Mouse (Mus musculus) megakaryocyte-erythroid progenitor cell, adult 5-6 weeks (primary cell): Measurements from ENCODE around the gene Syn3. TPM values are rescaled to one million over a fixed set of nuclear protein-coding genes. Genes with fewer than 3 reads are reported as not detected.
"Not testable (repeated sequence)": the region's sequence is repeated elsewhere in the genome, so short reads cannot be mapped to it uniquely, and the experiment has no call there.

ENCODE experiments used
- ATAC-seq: replicated peaks from 2 replicates; pipeline ENCODE4 v1.8.0; 2016; ENCODE audit warnings: mild to moderate bottlenecking, inconsistent platforms; ENCODE audit not compliant: severe bottlenecking, poor library complexity, low FRiP score, low TSS enrichment
- total RNA-seq, 2 experiments: library from RNA; stranded (forward) in 1 of 2; stranded (reverse) in 1 of 2; fragments of 200-1000, 215-1000 nt in 1 of 2; fragments of >200 nt in 1 of 2; fragmentation: Nextera tagmentation in 1 of 2; gene quantifications; 2 replicates each; pipeline ENCODE4 v1.2.3; 2014 to 2017

The Syn3 gene
- total RNA-seq, 2 experiments from 2014 or later = 0.14 to 0.59 TPM

DNA sequence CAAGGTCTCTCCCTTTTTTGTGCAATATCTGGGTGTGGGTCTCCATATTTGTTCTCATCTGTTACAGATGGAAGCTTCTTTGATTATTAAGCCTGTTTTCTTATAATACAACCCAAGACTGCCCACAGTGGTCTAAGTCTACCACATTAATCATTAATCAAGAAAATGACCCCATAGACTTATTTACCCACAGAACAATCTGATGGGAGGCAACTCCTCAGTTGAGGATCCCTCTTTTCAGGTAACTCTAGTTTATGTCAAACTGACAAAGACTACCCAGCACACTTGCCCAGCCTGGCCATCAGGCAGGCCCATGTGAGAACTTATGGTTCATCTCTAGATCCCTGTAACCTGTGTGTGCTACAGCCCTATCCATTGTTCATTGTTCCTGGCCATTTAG lies 345.5 kb downstream of the Syn3 start:
- ATAC-seq = no peak

DNA sequence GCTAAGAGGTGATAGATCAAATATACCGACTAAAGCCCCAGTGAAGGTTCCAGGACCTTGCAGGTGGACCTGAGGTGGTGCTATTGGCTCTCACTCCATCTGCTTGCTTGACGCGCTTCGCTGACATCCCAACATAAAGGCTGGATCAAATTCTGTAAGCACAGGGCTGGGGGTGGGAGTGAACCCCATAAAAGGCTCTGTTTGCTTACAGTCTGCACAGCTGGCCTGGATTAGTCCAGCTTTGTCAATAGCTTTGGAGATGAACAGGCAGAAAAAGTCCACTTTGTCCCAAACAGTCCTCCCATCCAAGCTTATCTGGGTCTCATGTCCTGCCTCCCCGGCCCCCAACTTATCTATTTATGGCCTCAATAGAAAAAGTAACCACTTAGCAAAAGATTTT lies 347.3 kb downstream of the Syn3 start:
- no peak for ATAC-seq

DNA sequence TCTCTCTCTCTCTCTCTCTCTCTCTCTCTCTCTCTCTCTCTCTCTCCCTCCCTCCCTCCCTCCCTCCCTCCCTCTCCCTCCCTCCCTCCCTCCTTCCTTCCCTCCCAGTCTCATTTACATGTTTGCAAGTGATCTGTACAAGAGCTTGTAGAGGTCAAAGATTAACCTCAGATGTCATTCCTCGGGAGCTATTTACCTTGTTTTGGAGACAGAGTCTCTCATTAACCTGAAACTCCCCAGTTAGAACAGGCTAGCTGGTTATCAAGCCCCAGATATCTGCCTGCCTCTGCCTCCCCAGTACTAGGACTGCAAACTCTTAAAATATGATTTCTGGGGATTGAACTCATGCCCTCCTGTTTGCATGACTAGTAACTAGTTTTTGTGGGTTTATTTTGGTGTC lies 348.6 kb downstream of the Syn3 start:
- ATAC-seq = no peak

DNA sequence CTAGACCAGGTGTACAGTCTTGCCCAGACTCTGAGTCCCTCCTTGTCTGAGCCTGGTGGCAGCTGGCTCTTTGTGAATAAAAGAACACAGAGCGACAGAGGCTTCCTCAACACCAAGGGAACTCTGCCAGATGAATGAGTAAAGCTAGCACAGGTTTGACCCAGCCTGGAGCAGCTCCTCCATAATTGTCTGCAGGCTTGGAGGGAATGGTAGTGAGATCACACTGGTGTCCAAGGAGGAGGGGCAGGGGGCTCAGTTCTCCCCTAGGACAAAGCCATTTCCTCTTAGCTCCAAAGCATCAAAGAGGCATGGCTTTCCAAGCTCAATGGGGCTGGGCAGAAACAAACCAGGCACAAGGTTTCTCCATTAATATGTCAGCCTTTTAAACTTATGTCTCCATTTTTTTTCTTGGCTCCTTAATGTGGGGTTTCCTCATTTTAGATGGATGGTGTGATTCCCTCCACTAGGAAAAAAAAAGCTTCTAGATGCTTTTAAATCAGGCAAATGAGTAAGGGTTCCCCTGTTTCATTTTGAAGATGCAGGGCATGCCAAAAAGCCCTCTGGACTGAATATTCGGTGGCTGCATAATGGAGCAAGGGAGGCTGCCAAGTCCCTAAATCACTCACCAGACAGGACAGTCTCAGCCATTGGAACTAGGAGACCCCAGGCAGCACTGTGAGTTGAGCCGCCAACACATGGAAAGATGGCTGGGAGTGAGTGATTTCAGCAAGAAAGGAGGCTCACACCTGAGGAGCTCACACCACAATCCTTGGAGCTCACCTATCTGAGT lies 349.5 kb downstream of the Syn3 start:
- ATAC-seq = no peak

DNA sequence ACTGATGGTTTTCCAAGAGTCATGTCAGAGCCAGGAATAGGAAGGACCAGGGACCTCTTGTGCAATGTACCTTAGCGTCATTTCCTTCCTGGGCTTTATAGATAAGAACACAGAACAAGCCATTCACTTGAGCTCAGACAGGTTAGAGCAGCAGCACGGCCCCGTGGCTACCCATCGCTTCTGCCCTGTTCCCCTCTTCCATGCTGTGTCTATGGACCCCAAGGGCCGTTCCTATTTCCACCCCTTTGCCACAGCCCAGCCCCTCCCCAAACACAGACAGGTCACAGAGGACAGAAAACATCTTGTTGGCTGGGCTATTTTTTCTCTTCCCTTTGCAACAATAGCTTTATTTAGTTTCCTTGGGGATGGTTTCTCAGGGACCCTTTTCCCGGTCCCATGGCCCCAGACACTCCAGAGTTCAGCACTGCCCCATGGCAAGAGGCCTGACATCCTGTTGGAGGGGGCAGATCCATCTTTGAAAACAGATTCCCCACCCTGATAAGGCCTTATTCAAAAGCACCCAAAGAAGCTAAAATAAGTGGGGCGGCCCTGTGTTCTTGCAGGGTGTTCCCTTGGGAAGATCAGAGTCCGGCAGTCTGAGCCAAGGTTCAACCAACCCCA lies 359.5 kb downstream of the Syn3 start:
- no peak for ATAC-seq

- no peak for ATAC-seq
These were observed 361.0 kb downstream of the Syn3 start for GRCm38 (mm10) chr10:86137589-86138173.

- ATAC-seq = no peak
These were observed 361.6 kb downstream of the Syn3 start for GRCm38 (mm10) chr10:86137106-86137505.

DNA sequence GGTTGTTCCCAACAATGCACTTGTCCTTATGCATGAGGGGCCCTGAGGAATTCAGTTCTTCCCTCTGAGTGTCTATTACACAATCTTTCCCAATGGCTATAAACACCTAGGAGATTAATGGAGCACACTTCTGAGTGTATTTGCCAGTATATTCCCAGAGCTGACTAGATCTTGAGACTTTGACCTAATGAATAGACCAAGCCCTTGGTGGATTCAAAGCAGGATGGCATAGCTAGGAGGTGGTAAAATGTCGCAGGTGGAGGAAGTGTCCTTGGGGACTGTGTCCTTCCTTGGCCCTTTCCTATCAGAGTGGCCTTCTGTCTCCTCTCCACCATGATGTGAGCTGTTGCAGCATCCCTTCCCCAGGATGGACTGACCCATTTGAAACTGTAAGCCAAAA lies 362.4 kb downstream of the Syn3 start:
- ATAC-seq = no peak

GRCm38 (mm10) chr10:86134848-86135247 lies 363.8 kb downstream of the Syn3 start:
- ATAC-seq = no peak

GRCm38 (mm10) chr10:86134336-86134735 lies 364.4 kb downstream of the Syn3 start:
- no peak for ATAC-seq

GRCm38 (mm10) chr10:86132420-86132956 lies 366.2 kb downstream of the Syn3 start:
- ATAC-seq = no peak

DNA sequence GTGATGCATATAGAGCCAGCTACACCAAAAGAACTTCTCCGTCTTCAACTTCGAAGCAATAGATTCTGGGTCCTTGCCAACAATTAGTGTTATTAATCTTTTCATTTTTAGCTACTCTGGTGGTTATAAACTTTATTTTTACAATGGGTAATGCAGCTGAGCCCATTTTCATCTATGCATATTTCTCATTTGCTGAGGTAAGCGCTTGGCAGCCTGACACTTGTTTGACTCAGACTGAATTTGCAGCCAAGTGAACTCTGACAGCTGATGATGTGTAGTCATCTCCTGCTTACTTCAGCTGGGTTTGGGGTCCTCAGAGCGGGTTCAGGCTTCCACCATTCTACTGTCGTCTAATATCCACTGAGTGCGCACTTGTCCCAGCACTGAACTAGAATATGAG lies 369.6 kb downstream of the Syn3 start:
- ATAC-seq = no peak

- no peak for ATAC-seq
These were observed 372.2 kb downstream of the Syn3 start for GRCm38 (mm10) chr10:86126478-86126877.

GRCm38 (mm10) chr10:86125421-86125820 lies 373.3 kb downstream of the Syn3 start:
- ATAC-seq = no peak

- ATAC-seq = no peak
These were observed 374.6 kb downstream of the Syn3 start for GRCm38 (mm10) chr10:86124115-86124514.

- no peak for ATAC-seq
These were observed 375.5 kb downstream of the Syn3 start for GRCm38 (mm10) chr10:86123224-86123623.

DNA sequence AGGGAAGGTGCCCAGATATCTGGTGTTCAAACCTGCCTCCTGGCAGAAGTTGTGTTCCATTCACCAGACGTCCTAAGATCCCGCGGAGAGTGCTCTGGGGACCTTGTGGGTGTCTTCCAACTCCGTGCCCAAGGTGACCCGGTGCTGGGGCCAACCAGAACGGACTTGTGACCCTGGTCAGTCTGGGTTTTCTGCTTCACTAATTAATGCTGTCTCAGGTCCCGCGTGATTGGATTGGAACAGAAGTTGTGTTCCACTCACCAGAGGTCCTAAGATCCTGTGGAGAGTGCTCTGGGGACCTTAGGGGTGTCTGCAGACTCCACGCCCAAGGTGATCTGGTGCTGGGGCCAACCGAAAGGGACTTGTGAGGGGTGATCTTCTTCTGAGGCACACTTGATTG lies 376.2 kb downstream of the Syn3 start:
- not testable (repeated sequence) for ATAC-seq

DNA sequence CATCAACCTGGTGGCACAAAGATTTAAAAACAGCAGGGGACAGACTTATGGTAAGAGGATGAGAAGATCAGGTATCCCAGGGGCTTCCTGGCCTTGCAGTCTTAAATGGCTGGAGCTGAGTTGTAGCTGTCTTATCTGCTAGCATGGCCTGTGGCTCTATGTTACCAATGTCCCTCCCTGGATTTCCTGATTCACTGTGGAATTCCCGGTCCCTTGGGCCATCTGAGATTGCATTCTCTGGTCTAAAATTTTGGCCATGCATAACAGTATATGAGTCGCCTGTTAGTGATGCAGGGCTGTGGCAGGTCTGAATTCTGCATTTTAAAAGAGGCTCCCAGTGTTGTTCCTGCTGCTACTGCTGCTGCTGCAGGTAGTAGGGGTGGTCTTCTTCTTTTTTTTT lies 382.4 kb downstream of the Syn3 start:
- ATAC-seq = no peak

DNA sequence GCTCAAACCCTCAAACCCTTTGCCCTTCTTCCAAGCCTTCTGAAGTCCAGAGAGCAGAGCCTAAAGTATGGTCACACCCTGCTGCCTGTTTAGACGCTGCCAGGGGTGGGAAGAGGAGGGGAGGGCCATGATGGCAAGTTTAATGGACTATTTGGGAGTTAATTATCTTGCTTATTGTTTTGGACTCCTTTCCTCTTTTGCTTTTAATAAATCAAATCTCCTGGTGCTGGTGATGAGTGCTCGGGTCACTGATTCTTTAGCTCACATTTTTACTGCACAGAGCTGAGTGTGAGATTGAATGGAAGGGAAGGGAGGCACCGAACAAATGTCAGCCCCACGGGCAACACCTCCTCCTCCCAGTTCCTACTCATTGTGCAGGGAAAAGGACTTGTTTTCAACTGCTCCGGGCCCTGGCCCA lies 384.3 kb downstream of the Syn3 start:
- ATAC-seq = no peak

- ATAC-seq = no peak
These were observed 389.9 kb downstream of the Syn3 start for GRCm38 (mm10) chr10:86108797-86109196.

DNA sequence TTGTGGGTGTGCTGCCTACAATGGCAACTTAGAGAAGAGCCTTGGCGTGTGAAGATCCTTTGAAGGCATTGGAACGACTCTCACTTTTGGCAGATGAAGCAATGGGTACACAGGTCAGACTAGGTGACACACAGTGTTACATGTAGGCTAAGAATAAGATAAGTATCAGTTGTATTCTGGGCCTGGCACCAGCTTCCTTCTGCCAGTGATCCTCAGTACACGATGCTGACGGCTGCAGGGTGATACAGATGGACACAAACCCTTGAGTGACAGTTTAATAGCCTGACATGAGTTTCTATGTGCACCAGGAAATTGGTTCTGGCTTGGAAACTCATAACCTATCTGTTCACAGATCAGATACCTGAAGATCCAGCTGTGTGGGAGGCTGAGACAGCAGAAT lies 391.0 kb downstream of the Syn3 start:
- no peak for ATAC-seq
